Mouse (Mus musculus) left cerebral cortex, adult 2 months (tissue): ENCODE data around the gene Gart. TPM values are rescaled to one million over a fixed set of nuclear protein-coding genes. Genes with fewer than 3 reads are reported as not detected.
A peak's percentile ranks its signal among the peaks of the same experiment; 100 is the strongest.

Experiments
- DNase-seq, 2 experiments: peaks; one replicate each; pipeline ENCODE4 v3.0.0; 2021 to 2022; ENCODE audit warnings: low spot score in 2 of 2, mixed read lengths in 1 of 2; ENCODE audit errors: extremely low spot score in 1 of 2
- H3K27ac ChIP-seq: fragments of 200-600 bp; 2 replicates; pipeline ENCODE4 v1.8.1; 2022
- H3K4me3 ChIP-seq: fragments of 200-600 bp; 2 replicates; pipeline ENCODE4 v1.8.1; 2022
- CTCF ChIP-seq: fragments of 200-600 bp; IDR thresholded peaks from 2 replicates; pipeline ENCODE4 v1.8.1; 2022; ENCODE audit warnings: antibody characterized with exemption, mild to moderate bottlenecking, moderate library complexity
- intact Hi-C: fragments of 180-260 bp; cut with DNase I; formaldehyde crosslinking; loops from one replicate; pipeline ENCODE4 v1.15.1; 2025
- total RNA-seq, 2 experiments: library from RNA; stranded (reverse); gene quantifications; 2 replicates each; pipeline ENCODE4 v1.2.3; 2021

Gene Gart
- total RNA-seq, 2 experiments from 2014 or later, result 48.4 to 52.8 TPM

GRCm38 (mm10) chr16:91601693-91602092 is 45.1 kb downstream of the Gart start:
- no peak for TF ChIP-seq CTCF
- intact Hi-C loops, result no loop called here
- no peak overlapping the region for H3K27ac ChIP-seq
- DNase-seq, result no peak
- H3K4me3 ChIP-seq, result no peak overlapping the region

DNA sequence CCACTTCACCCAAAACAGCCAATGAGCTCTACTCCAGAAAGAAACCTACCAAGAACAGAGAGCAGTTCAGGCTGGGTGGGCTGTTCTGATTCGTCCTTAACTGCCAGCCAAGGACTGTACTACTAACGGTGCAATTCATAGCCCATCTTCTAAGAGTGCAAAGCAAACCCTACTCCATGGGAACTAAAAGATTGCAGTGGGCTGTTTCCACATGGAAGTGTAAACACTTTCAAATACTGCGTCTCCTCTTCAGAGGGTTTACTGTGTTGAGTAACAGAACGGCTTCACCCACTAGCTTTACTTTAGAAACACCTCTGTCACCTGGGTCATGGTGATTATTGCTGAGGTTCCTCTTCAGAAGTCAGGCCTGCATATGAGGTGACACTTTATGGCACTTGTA is 45.7 kb downstream of the Gart start:
- intact Hi-C loops, result no loop called here
- DNase-seq, result no peak
- no peak for TF ChIP-seq CTCF
- no peak overlapping the region for H3K27ac ChIP-seq
- no peak overlapping the region for H3K4me3 ChIP-seq

- intact Hi-C loops, result no loop called here
- no peak overlapping the region for H3K4me3 ChIP-seq
- no peak overlapping the region for H3K27ac ChIP-seq
- DNase-seq, result no peak
- peak; percentile 31 for TF ChIP-seq CTCF
Observed at GRCm38 (mm10) chr16:91599242-91599641, 47.5 kb downstream of the Gart start.

DNA sequence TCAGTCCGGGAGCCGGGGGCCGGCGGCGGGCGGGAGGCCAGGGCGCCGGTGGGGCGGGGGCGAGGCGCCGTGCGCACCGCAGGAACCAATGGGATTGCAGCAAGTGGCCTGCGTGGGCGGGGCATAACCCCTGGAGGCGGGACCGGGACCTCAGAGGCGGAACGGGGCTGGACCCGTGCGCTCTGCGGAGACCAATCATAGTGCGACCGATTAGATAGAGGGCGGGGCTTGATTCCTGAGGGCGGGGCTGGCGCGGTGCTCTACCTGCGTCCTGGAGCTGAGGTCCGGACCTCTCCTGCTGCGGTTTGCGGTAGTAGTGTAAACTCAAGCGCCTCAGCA is 49.1 kb downstream of the Gart start, which contains the start of gene Tmem50b:
Gene Tmem50b, minus strand, starts transcription at position 129 of the 339 bp plus-strand sequence.
- intact Hi-C loops, result loop anchor here (2.0 kb wide), 2 partner anchors 21 to 49 kb away; partner anchors contain the start of genes Dnajc28, Gart and Son
- peak within 1 kb of the TSS; percentile 80 for H3K27ac ChIP-seq
- peak; percentile 99 for DNase-seq
- H3K4me3 ChIP-seq, result peak within 1 kb of the TSS; percentile 83
- TF ChIP-seq CTCF, result no peak

GRCm38 (mm10) chr16:91596779-91597671 is 49.7 kb downstream of the Gart start:
- peak overlapping the region; percentile 80 for H3K27ac ChIP-seq
- DNase-seq, result peak in 1 of 2 experiments; percentile 41
- H3K4me3 ChIP-seq, result peak overlapping the region; percentile 83
- intact Hi-C loops, result loop anchor here (2.0 kb wide), 2 partner anchors 22 to 50 kb away; partner anchors contain the start of genes Dnajc28, Gart and Son
- no peak for TF ChIP-seq CTCF

GRCm38 (mm10) chr16:91596397-91596778 is 50.4 kb downstream of the Gart start:
- intact Hi-C loops, result loop anchor here (2.0 kb wide), 2 partner anchors 22 to 50 kb away; partner anchors contain the start of genes Dnajc28, Gart and Son
- no peak for DNase-seq
- no peak overlapping the region for H3K27ac ChIP-seq
- peak overlapping the region; percentile 83 for H3K4me3 ChIP-seq
- no peak for TF ChIP-seq CTCF

GRCm38 (mm10) chr16:91595076-91595475 is 51.7 kb downstream of the Gart start:
- peak in 1 of 2 experiments; percentile 35 for DNase-seq
- H3K27ac ChIP-seq, result no peak overlapping the region
- TF ChIP-seq CTCF, result no peak
- no peak overlapping the region for H3K4me3 ChIP-seq
- intact Hi-C loops, result no loop called here

- Histone ChIP-seq H3K4me3 (no peak overlapping the region), H3K27ac (no peak overlapping the region)
- no peak for TF ChIP-seq CTCF
- intact Hi-C loops, result no loop called here
- no peak for DNase-seq
Observed at GRCm38 (mm10) chr16:91593262-91593661, 53.5 kb downstream of the Gart start.

- Histone ChIP-seq H3K4me3 (no peak overlapping the region), H3K27ac (no peak overlapping the region)
- no peak for TF ChIP-seq CTCF
- intact Hi-C loops, result no loop called here
- DNase-seq, result no peak
Observed at GRCm38 (mm10) chr16:91592162-91592561, 54.6 kb downstream of the Gart start.

DNA sequence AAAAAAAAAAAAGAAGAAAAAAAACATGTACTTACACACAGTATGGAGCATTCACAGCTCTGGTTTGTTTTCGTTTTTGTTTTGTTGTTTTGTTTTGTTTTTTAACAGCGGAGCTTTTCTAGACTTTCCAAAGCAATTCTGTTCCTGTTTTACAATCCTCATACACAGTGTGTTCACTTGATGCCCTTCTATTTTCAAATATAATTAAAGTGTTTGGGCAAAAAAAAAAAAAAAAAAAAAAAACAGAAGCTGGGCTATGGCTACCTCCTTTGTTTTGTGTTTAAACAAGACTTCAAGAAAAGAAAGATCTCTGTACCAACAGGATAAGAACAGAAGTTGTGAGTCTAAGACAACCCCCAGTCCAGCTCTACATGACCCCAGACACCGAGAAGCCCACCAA is 58.0 kb downstream of the Gart start:
- no peak for DNase-seq
- no peak for TF ChIP-seq CTCF
- H3K27ac ChIP-seq, result no peak overlapping the region
- no peak overlapping the region for H3K4me3 ChIP-seq
- intact Hi-C loops, result no loop called here

GRCm38 (mm10) chr16:91587730-91588453 is 58.9 kb downstream of the Gart start:
- no peak for TF ChIP-seq CTCF
- intact Hi-C loops, result no loop called here
- DNase-seq, result no peak
- H3K4me3 ChIP-seq, result no peak overlapping the region
- H3K27ac ChIP-seq, result no peak overlapping the region

DNA sequence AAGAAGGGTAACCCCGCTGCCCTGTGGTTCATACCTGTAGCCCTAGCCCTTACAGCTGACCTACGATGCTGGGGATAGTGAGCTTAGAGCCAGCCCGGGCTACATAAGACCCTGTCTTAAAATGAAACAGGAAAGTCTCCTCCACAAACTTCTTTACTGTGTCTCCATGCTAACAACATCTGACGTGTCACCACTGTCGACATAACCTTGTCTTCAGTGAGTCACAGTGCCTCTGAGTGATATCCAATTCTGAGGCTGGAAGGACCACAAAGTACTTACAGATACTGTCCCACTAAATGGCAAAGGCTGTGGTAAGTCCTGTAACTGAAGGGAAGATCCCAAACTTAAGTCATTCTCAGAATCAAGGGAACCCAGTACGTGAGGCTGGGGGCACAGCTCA is 60.5 kb downstream of the Gart start:
- no peak for TF ChIP-seq CTCF
- H3K4me3 ChIP-seq, result no peak overlapping the region
- no peak overlapping the region for H3K27ac ChIP-seq
- no peak for DNase-seq
- intact Hi-C loops, result no loop called here
